Mouse (Mus musculus): ENCODE results near the gene Ptma. TPM values are rescaled to one million over a fixed set of nuclear protein-coding genes. Genes with fewer than 3 reads are reported as not detected.

Ptma gene
- polyA plus RNA-seq, 1 experiment, result 915 TPM

DNA sequence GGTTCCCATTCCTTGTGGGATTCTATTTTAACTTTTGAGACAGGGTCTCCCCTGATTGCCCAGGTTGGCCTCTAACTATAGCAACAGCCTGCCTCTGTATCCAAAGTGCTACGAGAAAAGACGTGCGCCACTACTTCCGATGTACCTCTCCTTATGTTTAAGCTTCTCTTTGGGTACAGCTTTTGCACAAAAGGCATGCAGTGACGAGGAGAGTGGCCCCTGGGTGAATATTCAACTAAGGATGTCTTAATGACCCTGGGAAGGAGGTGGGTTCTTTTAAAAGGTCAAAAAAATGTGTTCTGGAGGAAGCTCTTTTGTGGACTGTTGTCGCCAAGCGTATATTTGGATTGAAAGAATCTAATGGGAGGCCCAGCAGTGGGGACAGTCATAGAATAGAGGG, 38.2 kb upstream of the Ptma start:
- Histone ChIP-seq H3K4me1 (ENCODE audit: control insufficient read depth, insufficient read depth, insufficient read length) (peaks cover 32% of the 10 kb centered on the region), H3K27ac (ENCODE audit: insufficient read depth, low read length) (peak overlapping the region; percentile 99), H3K27me3 (ENCODE audit: control insufficient read depth, insufficient read depth, low read length) (no peaks in the 10 kb centered on the region), H3K4me3 (ENCODE audit: extremely low read depth, insufficient read depth, insufficient read length) (peak overlapping the region; percentile 79), H3K36me3 (ENCODE audit: control insufficient read depth, insufficient read depth, low read length) (no peaks in the 10 kb centered on the region)
- TF ChIP-seq POLR2A (IDR thresholded peaks at IDR 0.05; ENCODE audit: low read depth, low read length) (no peak), CTCF (IDR thresholded peaks at IDR 0.05; ENCODE audit: extremely low read depth, insufficient read depth, insufficient read length, insufficient replicate concordance) (no peak)
- 50% methylated on average over 7 of the region's 7 CpGs for WGBS
- DNase-seq (ENCODE audit: low read depth in 1 of 2, low spot score in 2 of 2), result no peak

- Histone ChIP-seq H3K27ac (ENCODE audit: insufficient read depth, low read length) (peak overlapping the region; percentile 99), H3K4me3 (ENCODE audit: extremely low read depth, insufficient read depth, insufficient read length) (peak overlapping the region; percentile 79; the same call in 1 of the 2 replicates), H3K4me1 (ENCODE audit: control insufficient read depth, insufficient read depth, insufficient read length) (peaks cover 32% of the 10 kb centered on the region), H3K27me3 (ENCODE audit: control insufficient read depth, insufficient read depth, low read length) (no peaks in the 10 kb centered on the region), H3K36me3 (ENCODE audit: control insufficient read depth, insufficient read depth, low read length) (no peaks in the 10 kb centered on the region)
- TF ChIP-seq CTCF (IDR thresholded peaks at IDR 0.05; ENCODE audit: extremely low read depth, insufficient read depth, insufficient read length, insufficient replicate concordance), result no peak
- no peak for TF ChIP-seq POLR2A (IDR thresholded peaks at IDR 0.05; ENCODE audit: low read depth, low read length)
- DNase-seq (ENCODE audit: low read depth in 1 of 2, low spot score in 2 of 2), result no peak
- WGBS, result 83% methylated on average over 4 of the region's 4 CpGs
Observed at GRCm38 (mm10) chr1:86488774-86489173, 37.8 kb upstream of the Ptma start.

DNA sequence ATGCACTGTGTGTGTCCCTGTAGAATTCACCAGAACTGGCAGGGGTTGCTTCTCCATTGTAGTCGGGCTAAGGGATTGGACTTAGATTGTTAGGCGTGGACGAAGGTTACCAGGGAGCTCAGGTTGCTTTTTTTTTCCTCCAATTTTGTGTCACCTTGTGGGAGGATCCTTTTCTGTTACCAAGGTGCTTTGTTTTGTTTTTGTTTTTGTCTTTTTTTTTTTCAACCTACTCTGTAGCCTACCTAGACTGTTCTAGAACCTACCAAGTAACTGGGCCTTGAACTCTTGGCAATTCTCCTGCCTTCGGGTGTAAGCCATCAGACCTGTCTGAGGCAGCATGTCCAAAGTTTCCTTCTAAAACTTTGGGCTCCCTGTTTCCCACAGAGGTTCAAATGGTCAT, 36.6 kb upstream of the Ptma start:
- 96% methylated on average over 4 of the region's 4 CpGs for WGBS
- Histone ChIP-seq H3K27me3 (ENCODE audit: control insufficient read depth, insufficient read depth, low read length) (no peaks in the 10 kb centered on the region), H3K27ac (ENCODE audit: insufficient read depth, low read length) (no peak overlapping the region), H3K36me3 (ENCODE audit: control insufficient read depth, insufficient read depth, low read length) (no peaks in the 10 kb centered on the region), H3K4me1 (ENCODE audit: control insufficient read depth, insufficient read depth, insufficient read length) (peaks cover 32% of the 10 kb centered on the region), H3K4me3 (ENCODE audit: extremely low read depth, insufficient read depth, insufficient read length) (no peak overlapping the region)
- TF ChIP-seq CTCF (IDR thresholded peaks at IDR 0.05; ENCODE audit: extremely low read depth, insufficient read depth, insufficient read length, insufficient replicate concordance), result no peak
- TF ChIP-seq POLR2A (IDR thresholded peaks at IDR 0.05; ENCODE audit: low read depth, low read length), result no peak
- DNase-seq (ENCODE audit: low read depth in 1 of 2, low spot score in 2 of 2), result no peak

GRCm38 (mm10) chr1:86490697-86491096, 35.8 kb upstream of the Ptma start:
- Histone ChIP-seq H3K4me3 (ENCODE audit: extremely low read depth, insufficient read depth, insufficient read length) (no peak overlapping the region), H3K36me3 (ENCODE audit: control insufficient read depth, insufficient read depth, low read length) (no peaks in the 10 kb centered on the region), H3K27ac (ENCODE audit: insufficient read depth, low read length) (peak overlapping the region; percentile 31; the same call in 1 of the 2 replicates), H3K4me1 (ENCODE audit: control insufficient read depth, insufficient read depth, insufficient read length) (peaks cover 32% of the 10 kb centered on the region), H3K27me3 (ENCODE audit: control insufficient read depth, insufficient read depth, low read length) (no peaks in the 10 kb centered on the region)
- DNase-seq (ENCODE audit: low read depth in 1 of 2, low spot score in 2 of 2), result no peak
- 49% methylated on average over 3 of the region's 3 CpGs for WGBS
- TF ChIP-seq CTCF (IDR thresholded peaks at IDR 0.05; ENCODE audit: extremely low read depth, insufficient read depth, insufficient read length, insufficient replicate concordance) (no peak), POLR2A (IDR thresholded peaks at IDR 0.05; ENCODE audit: low read depth, low read length) (no peak)

- H3K36me3 ChIP-seq (ENCODE audit: control insufficient read depth, insufficient read depth, low read length), result no peaks in the 10 kb centered on the region
- DNase-seq (ENCODE audit: low read depth in 1 of 2, low spot score in 2 of 2), result no peak
- peaks cover 32% of the 10 kb centered on the region for H3K4me1 ChIP-seq (ENCODE audit: control insufficient read depth, insufficient read depth, insufficient read length)
- TF ChIP-seq CTCF (IDR thresholded peaks at IDR 0.05; ENCODE audit: extremely low read depth, insufficient read depth, insufficient read length, insufficient replicate concordance), result no peak
- TF ChIP-seq POLR2A (IDR thresholded peaks at IDR 0.05; ENCODE audit: low read depth, low read length), result no peak
- H3K27me3 ChIP-seq (ENCODE audit: control insufficient read depth, insufficient read depth, low read length), result no peaks in the 10 kb centered on the region
- peak overlapping the region; percentile 82 for H3K27ac ChIP-seq (ENCODE audit: insufficient read depth, low read length)
- H3K4me3 ChIP-seq (ENCODE audit: extremely low read depth, insufficient read depth, insufficient read length), result no peak overlapping the region
- WGBS, result 47% methylated on average over 7 of the region's 7 CpGs
Observed at GRCm38 (mm10) chr1:86491533-86492094, 34.9 kb upstream of the Ptma start.

- peak overlapping the region; percentile 82 for H3K27ac ChIP-seq (ENCODE audit: insufficient read depth, low read length)
- no peaks in the 10 kb centered on the region for H3K36me3 ChIP-seq (ENCODE audit: control insufficient read depth, insufficient read depth, low read length)
- WGBS, result 29% methylated on average over 9 of the region's 9 CpGs
- peak in 1 of 2 experiments; percentile 50 for DNase-seq (ENCODE audit: low read depth in 1 of 2, low spot score in 2 of 2)
- TF ChIP-seq CTCF (IDR thresholded peaks at IDR 0.05; ENCODE audit: extremely low read depth, insufficient read depth, insufficient read length, insufficient replicate concordance), result no peak
- TF ChIP-seq POLR2A (IDR thresholded peaks at IDR 0.05; ENCODE audit: low read depth, low read length), result no peak; the same call in 1 of the 2 replicates
- H3K27me3 ChIP-seq (ENCODE audit: control insufficient read depth, insufficient read depth, low read length), result no peaks in the 10 kb centered on the region
- H3K4me1 ChIP-seq (ENCODE audit: control insufficient read depth, insufficient read depth, insufficient read length), result peaks cover 39% of the 10 kb centered on the region
- no peak overlapping the region for H3K4me3 ChIP-seq (ENCODE audit: extremely low read depth, insufficient read depth, insufficient read length)
Observed at GRCm38 (mm10) chr1:86492095-86493070, 34.1 kb upstream of the Ptma start.
